Mouse (Mus musculus): ENCODE measurements around the gene Wdfy3. TPM values are rescaled to one million over a fixed set of nuclear protein-coding genes. Genes with fewer than 3 reads are reported as not detected.

Gene Wdfy3
- total and polyA plus RNA-seq, 2 experiments, result 14.4 to 17.0 TPM

DNA sequence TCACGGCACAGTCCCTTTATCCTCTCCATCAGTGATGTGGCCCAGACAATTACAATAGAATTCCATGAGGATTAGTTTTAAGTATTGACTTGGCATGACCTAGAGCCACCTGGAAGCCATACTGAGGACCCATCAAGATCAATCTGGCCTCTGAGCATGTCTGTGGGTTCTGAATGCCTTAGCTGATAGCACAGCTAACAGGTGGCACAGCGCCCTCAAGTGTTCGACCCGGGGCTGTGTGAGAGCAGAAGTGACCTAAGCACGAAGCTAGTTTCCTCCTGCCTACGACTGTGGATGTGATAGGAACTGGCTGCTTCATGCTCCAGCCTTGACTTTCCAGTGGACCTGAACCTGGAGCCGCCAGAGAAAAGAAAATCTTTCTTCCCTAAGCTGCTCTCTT is 215.1 kb downstream of the Wdfy3 start:
- H3K9ac ChIP-seq (ENCODE audit: low read depth, low read length), result no peak overlapping the region
- peaks cover 3% of the 10 kb centered on the region; the same call in 1 of the 2 replicates for H3K4me1 ChIP-seq (ENCODE audit: control insufficient read depth, insufficient read depth, low read length)
- 89% methylated on average over 7 of the region's 7 CpGs for WGBS
- H3K27ac ChIP-seq (replicated peaks; ENCODE audit: insufficient read depth, low read depth, low read length), result no peak overlapping the region
- peak; percentile 27 for DNase-seq (ENCODE audit: extremely low read depth, low read depth, low spot score)
- no peaks in the 10 kb centered on the region for H3K27me3 ChIP-seq (ENCODE audit: control insufficient read depth, insufficient read depth, low read length)
- peak; percentile 40 for TF ChIP-seq CTCF (IDR thresholded peaks at IDR 0.05; ENCODE audit: low read depth, low read length)
- no peak for TF ChIP-seq POLR2A (IDR thresholded peaks at IDR 0.05; ENCODE audit: extremely low read depth, insufficient read depth, low read length)
- H3K36me3 ChIP-seq (ENCODE audit: control insufficient read depth, insufficient read depth, low read length), result peaks cover 33% of the 10 kb centered on the region
- no peak overlapping the region for H3K4me3 ChIP-seq (ENCODE audit: insufficient read depth, low read depth, low read length)
- no peaks in the 10 kb centered on the region for H3K79me2 ChIP-seq (ENCODE audit: control insufficient read depth, insufficient read depth, low read length)

DNA sequence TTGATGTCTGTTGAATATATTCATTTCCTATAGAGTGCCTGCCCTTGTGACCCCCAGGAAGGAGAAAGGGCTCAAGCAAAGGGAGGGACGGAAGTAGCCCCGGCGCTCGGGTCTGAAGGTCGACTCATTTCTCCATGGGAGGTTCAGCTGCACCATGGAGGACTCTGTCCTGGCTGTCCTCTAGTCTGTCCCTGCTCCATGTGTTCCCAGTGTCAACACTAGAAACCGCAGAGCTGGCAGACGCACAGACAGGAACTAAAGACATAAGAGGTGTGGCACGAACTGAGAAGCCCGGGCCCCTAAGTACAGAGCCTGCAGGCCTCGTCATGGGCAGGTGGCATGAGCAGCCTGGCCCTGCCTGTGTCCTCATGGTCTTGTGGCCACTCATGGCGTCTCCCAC is 215.6 kb downstream of the Wdfy3 start:
- TF ChIP-seq POLR2A (IDR thresholded peaks at IDR 0.05; ENCODE audit: extremely low read depth, insufficient read depth, low read length), result no peak
- TF ChIP-seq CTCF (IDR thresholded peaks at IDR 0.05; ENCODE audit: low read depth, low read length), result no peak
- H3K36me3 ChIP-seq (ENCODE audit: control insufficient read depth, insufficient read depth, low read length), result peaks cover 35% of the 10 kb centered on the region; the same call in 1 of the 2 replicates
- H3K9ac ChIP-seq (ENCODE audit: low read depth, low read length), result no peak overlapping the region
- no peaks in the 10 kb centered on the region for H3K79me2 ChIP-seq (ENCODE audit: control insufficient read depth, insufficient read depth, low read length)
- no peak overlapping the region for H3K27ac ChIP-seq (replicated peaks; ENCODE audit: insufficient read depth, low read depth, low read length)
- 85% methylated on average over 11 of the region's 11 CpGs for WGBS
- H3K4me3 ChIP-seq (ENCODE audit: insufficient read depth, low read depth, low read length), result no peak overlapping the region
- H3K4me1 ChIP-seq (ENCODE audit: control insufficient read depth, insufficient read depth, low read length), result peaks cover 2% of the 10 kb centered on the region; the same call in 1 of the 2 replicates
- peak; percentile 86 for DNase-seq (ENCODE audit: extremely low read depth, low read depth, low spot score)
- H3K27me3 ChIP-seq (ENCODE audit: control insufficient read depth, insufficient read depth, low read length), result no peaks in the 10 kb centered on the region

DNA sequence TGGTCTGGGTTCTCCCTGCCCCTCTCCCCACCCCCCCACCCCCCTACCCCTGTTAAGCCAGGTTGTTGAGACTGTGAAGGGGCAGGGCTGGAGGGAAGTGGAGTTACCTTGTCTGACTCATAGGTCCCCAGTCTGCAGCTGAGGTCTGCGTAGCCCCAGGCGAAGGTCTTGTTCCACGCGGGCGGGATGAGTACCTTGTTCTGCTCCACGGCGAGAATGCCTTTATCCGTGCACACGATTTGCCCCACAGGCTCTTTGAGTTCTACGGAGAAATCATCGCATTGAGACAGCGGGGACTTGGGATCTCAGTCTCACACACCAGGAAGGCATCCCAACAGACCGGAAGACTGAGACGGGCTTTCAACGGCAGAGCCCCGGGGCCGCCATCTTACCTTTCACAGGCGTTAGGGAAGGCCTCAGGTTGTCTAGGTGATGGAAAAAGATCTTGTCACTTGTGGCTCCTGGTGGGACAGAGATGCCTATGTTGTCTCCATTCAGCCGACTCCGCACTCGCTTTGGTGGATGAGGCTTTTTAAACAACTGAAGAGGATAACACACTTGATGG is 217.5 kb downstream of the Wdfy3 start:
- no peak overlapping the region for H3K27ac ChIP-seq (replicated peaks; ENCODE audit: insufficient read depth, low read depth, low read length)
- TF ChIP-seq CTCF (IDR thresholded peaks at IDR 0.05; ENCODE audit: low read depth, low read length) (no peak), POLR2A (IDR thresholded peaks at IDR 0.05; ENCODE audit: extremely low read depth, insufficient read depth, low read length) (no peak)

DNA sequence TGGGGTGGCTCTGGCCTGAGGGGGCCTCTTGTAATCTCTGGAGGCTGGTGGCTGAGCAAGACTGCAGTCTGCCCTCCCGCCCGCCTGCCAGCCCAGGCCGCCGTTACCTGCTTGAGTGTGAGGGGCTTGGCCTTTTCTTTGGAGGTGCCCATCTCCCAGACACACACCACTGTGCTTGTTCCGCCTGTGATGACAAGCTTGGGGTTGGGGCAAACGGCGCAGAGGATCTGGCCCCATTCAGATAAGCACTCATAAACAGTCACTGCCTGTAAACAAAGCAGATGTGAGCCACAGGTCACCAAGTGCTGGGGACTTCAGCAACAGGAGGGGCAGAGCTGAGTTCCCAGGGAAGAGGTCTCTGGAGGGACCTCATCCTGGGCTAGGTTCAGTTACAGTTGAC is 218.6 kb downstream of the Wdfy3 start:
- no peak overlapping the region for H3K4me3 ChIP-seq (ENCODE audit: insufficient read depth, low read depth, low read length)
- WGBS, result 86% methylated on average over 7 of the region's 7 CpGs
- peaks cover 53% of the 10 kb centered on the region for H3K36me3 ChIP-seq (ENCODE audit: control insufficient read depth, insufficient read depth, low read length)
- no peak overlapping the region for H3K9ac ChIP-seq (ENCODE audit: low read depth, low read length)
- TF ChIP-seq POLR2A (IDR thresholded peaks at IDR 0.05; ENCODE audit: extremely low read depth, insufficient read depth, low read length) (no peak), CTCF (IDR thresholded peaks at IDR 0.05; ENCODE audit: low read depth, low read length) (no peak)
- no peak overlapping the region for H3K27ac ChIP-seq (replicated peaks; ENCODE audit: insufficient read depth, low read depth, low read length)
- DNase-seq (ENCODE audit: extremely low read depth, low read depth, low spot score), result no peak
- H3K4me1 ChIP-seq (ENCODE audit: control insufficient read depth, insufficient read depth, low read length), result no peaks in the 10 kb centered on the region
- H3K27me3 ChIP-seq (ENCODE audit: control insufficient read depth, insufficient read depth, low read length), result no peaks in the 10 kb centered on the region
- H3K79me2 ChIP-seq (ENCODE audit: control insufficient read depth, insufficient read depth, low read length), result no peaks in the 10 kb centered on the region

More for the DNA sequence above, 217.5 kb downstream of the Wdfy3 start:
- Histone ChIP-seq H3K36me3 (ENCODE audit: control insufficient read depth, insufficient read depth, low read length) (peaks cover 49% of the 10 kb centered on the region), H3K4me1 (ENCODE audit: control insufficient read depth, insufficient read depth, low read length) (no peaks in the 10 kb centered on the region), H3K9ac (ENCODE audit: low read depth, low read length) (no peak overlapping the region), H3K4me3 (ENCODE audit: insufficient read depth, low read depth, low read length) (no peak overlapping the region), H3K79me2 (ENCODE audit: control insufficient read depth, insufficient read depth, low read length) (no peaks in the 10 kb centered on the region), H3K27me3 (ENCODE audit: control insufficient read depth, insufficient read depth, low read length) (no peaks in the 10 kb centered on the region)
- DNase-seq (ENCODE audit: extremely low read depth, low read depth, low spot score), result no peak
- WGBS, result 97% methylated on average over 21 of the region's 21 CpGs

DNA sequence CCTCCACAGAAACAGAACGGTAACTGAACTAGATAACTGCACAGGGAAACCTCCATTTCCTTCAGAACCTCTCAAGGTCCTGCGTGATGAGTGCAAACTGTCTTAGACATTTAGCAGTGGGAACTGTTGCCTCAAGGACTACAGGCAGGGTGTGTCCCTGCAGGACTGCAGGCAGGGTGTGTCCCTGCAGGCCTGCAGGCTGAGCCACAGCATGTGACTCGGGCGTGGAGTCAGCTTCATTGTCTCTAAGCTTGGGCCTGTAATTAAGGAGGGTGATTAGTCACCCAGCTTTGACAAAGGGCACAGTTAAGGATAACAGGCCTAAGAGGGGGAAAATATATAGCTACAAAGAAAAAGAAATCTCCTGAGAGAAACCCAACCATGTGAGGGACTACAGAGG is 222.0 kb downstream of the Wdfy3 start:
- no peak overlapping the region for H3K4me3 ChIP-seq (ENCODE audit: insufficient read depth, low read depth, low read length)
- no peaks in the 10 kb centered on the region for H3K27me3 ChIP-seq (ENCODE audit: control insufficient read depth, insufficient read depth, low read length)
- no peaks in the 10 kb centered on the region for H3K79me2 ChIP-seq (ENCODE audit: control insufficient read depth, insufficient read depth, low read length)
- H3K27ac ChIP-seq (replicated peaks; ENCODE audit: insufficient read depth, low read depth, low read length), result no peak overlapping the region
- no peak overlapping the region for H3K9ac ChIP-seq (ENCODE audit: low read depth, low read length)
- H3K36me3 ChIP-seq (ENCODE audit: control insufficient read depth, insufficient read depth, low read length), result peaks cover 57% of the 10 kb centered on the region
- WGBS, result 88% methylated on average over 4 of the region's 4 CpGs
- no peaks in the 10 kb centered on the region for H3K4me1 ChIP-seq (ENCODE audit: control insufficient read depth, insufficient read depth, low read length)
- DNase-seq (ENCODE audit: extremely low read depth, low read depth, low spot score), result no peak
- TF ChIP-seq CTCF (IDR thresholded peaks at IDR 0.05; ENCODE audit: low read depth, low read length) (no peak), POLR2A (IDR thresholded peaks at IDR 0.05; ENCODE audit: extremely low read depth, insufficient read depth, low read length) (no peak)

DNA sequence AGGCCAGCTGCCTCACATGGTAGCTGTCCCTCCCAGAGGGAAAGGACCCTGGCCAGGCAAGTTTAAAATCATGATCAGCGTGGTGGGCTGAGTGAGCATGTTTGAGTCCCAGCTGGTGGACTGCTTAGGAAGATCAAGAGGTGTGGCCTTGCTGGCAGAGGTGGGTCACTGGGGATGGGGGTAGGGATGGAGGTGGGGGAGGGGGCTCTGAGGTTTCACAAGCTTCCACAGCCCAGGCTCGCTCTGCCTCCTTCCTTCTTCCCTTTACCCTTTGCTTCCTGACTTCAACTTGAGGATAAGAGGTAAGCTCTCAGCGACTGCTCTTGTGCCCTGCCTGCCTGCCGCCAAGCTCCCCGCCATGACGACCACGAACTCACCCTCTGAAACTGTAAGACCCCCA is 222.4 kb downstream of the Wdfy3 start:
- no peak for DNase-seq (ENCODE audit: extremely low read depth, low read depth, low spot score)
- Histone ChIP-seq H3K79me2 (ENCODE audit: control insufficient read depth, insufficient read depth, low read length) (no peaks in the 10 kb centered on the region), H3K36me3 (ENCODE audit: control insufficient read depth, insufficient read depth, low read length) (peaks cover 58% of the 10 kb centered on the region), H3K27ac (replicated peaks; ENCODE audit: insufficient read depth, low read depth, low read length) (no peak overlapping the region), H3K4me1 (ENCODE audit: control insufficient read depth, insufficient read depth, low read length) (no peaks in the 10 kb centered on the region), H3K27me3 (ENCODE audit: control insufficient read depth, insufficient read depth, low read length) (no peaks in the 10 kb centered on the region), H3K9ac (ENCODE audit: low read depth, low read length) (no peak overlapping the region), H3K4me3 (ENCODE audit: insufficient read depth, low read depth, low read length) (no peak overlapping the region)
- TF ChIP-seq POLR2A (IDR thresholded peaks at IDR 0.05; ENCODE audit: extremely low read depth, insufficient read depth, low read length) (no peak), CTCF (IDR thresholded peaks at IDR 0.05; ENCODE audit: low read depth, low read length) (no peak)
- 97% methylated on average over 7 of the region's 7 CpGs for WGBS

Data from liver, adult 2 months (tissue).